Mouse (Mus musculus) stomach, postnatal 0 days (tissue): Measurements from ENCODE around the gene Gm8369. TPM values are rescaled to one million over a fixed set of nuclear protein-coding genes. Genes with fewer than 3 reads are reported as not detected.
"Not testable (repeated sequence)": the region's sequence is repeated elsewhere in the genome, so short reads cannot be mapped to it uniquely, and the experiment has no call there.

Experiments used
- ATAC-seq: fragments of 200-750 bp; cut with Nextera tagmentation; 2 replicates; pipeline ENCODE4 v1.8.0; 2017; ENCODE audit not compliant: low FRiP score, low TSS enrichment
- DNase-seq: peaks from one replicate; pipeline ENCODE4 v3.0.0-alpha.2; 2016; ENCODE audit warnings: low spot score
- H3K27ac ChIP-seq: fragments of 300-500 bp; sonication (generic); replicated peaks from 2 replicates; pipeline ENCODE4 v1.5.1; 2014; ENCODE audit warnings: mild to moderate bottlenecking, control low read depth
- H3K27me3 ChIP-seq: fragments of 300-500 bp; sonication (generic); 2 replicates; pipeline ENCODE4 v1.6.1; 2014; ENCODE audit warnings: low read length; ENCODE audit not compliant: control insufficient read depth, insufficient read depth
- H3K36me3 ChIP-seq: fragments of 300-500 bp; sonication (generic); 2 replicates; pipeline ENCODE4 v1.6.1; 2014; ENCODE audit warnings: low read length, mixed read lengths; ENCODE audit not compliant: control insufficient read depth, insufficient read depth
- H3K4me1 ChIP-seq: fragments of 300-500 bp; sonication (generic); replicated peaks from 2 replicates; pipeline ENCODE4 v1.6.1; 2014; ENCODE audit warnings: antibody characterized with exemption; ENCODE audit not compliant: control insufficient read depth, insufficient read depth
- H3K4me2 ChIP-seq: fragments of 300-500 bp; sonication (generic); replicated peaks from 2 replicates; pipeline ENCODE4 v1.6.1; 2014; ENCODE audit warnings: low read depth, mild to moderate bottlenecking, control low read depth, moderate library complexity
- H3K4me3 ChIP-seq: fragments of 300-500 bp; sonication (generic); 2 replicates; pipeline ENCODE4 v1.5.1; 2014; ENCODE audit warnings: low read depth, low read length, control low read depth
- H3K9ac ChIP-seq: fragments of 300-500 bp; sonication (generic); 2 replicates; pipeline ENCODE4 v1.6.1; 2014; ENCODE audit warnings: mild to moderate bottlenecking, low read length, control low read depth, mixed read lengths
- H3K9me3 ChIP-seq: fragments of 300-500 bp; sonication (generic); 2 replicates; pipeline ENCODE4 v1.6.1; 2016; ENCODE audit warnings: low read length; ENCODE audit not compliant: control insufficient read depth
- CTCF ChIP-seq: IDR thresholded peaks from 2 replicates; pipeline ENCODE4 v1.5.1; 2016; ENCODE audit warnings: antibody characterized with exemption, low read depth, mild to moderate bottlenecking, moderate library complexity
- EP300 ChIP-seq: optimal IDR thresholded peaks from 2 replicates; pipeline ENCODE3; 2016; ENCODE audit warnings: antibody characterized with exemption
- WGBS: fragments of 180-500 bp; shearing (Covaris S2); extraction: QIAGEN DNeasy Blood & Tissue Kit; methylation state at CpG from one replicate; pipeline ENCODE4 v1.1.7; 2014; 5-methylcytosine and 5-hydroxymethylcytosine counted together
- polyA plus RNA-seq: library from polyadenylated mRNA; unstranded; fragments of >200 nt; fragmentation: Nextera tagmentation; extraction: Ambion mirVana; gene quantifications from 2 replicates; pipeline ENCODE4 v1.2.1, GENCODE M21; 2015

The Gm8369 gene
- polyA plus RNA-seq, 1 experiment from 2014 or later, result 0.19 TPM

- no peaks in the 10 kb centered on the region for H3K4me1 ChIP-seq
- no peak overlapping the region for H3K4me2 ChIP-seq
- no peak for DNase-seq
- no peak overlapping the region for H3K9ac ChIP-seq
- no peak overlapping the region for H3K27ac ChIP-seq
- no peak for ATAC-seq
- H3K4me3 ChIP-seq, result no peak overlapping the region
- no peaks in the 10 kb centered on the region for H3K36me3 ChIP-seq
- TF ChIP-seq CTCF (no peak), EP300 (no peak)
- H3K9me3 ChIP-seq, result no peaks in the 10 kb centered on the region
- 91% methylated on average over 1 of the region's 1 CpGs for WGBS
- H3K27me3 ChIP-seq, result no peaks in the 10 kb centered on the region
These were observed 15.1 kb downstream of the Gm8369 start for GRCm38 (mm10) chr19:11500796-11501195.

- H3K27ac ChIP-seq, result no peak overlapping the region
- no peaks in the 10 kb centered on the region for H3K9me3 ChIP-seq
- TF ChIP-seq CTCF (no peak), EP300 (no peak)
These were observed 15.6 kb downstream of the Gm8369 start for GRCm38 (mm10) chr19:11501326-11501725.

DNA sequence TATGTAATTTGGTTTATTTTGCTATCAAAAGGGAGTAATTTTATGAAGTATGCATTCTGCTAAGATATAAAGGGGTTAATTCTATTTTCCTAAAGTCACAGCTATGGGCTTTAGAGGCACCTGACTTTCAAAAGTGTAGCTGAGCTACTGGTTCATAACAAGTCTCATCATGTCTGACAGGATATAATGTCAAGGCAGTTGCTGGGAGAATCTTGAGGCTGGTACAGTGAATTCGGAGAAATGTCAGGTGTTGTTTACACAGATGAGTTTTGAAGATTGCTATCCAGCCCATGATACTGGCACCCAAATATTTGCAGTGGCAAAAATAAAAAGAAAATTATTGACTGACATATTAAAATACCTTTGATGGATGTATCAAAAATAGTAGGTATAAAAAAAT, 19.1 kb downstream of the Gm8369 start:
- H3K27ac ChIP-seq, result no peak overlapping the region
- H3K4me3 ChIP-seq, result no peak overlapping the region
- H3K4me2 ChIP-seq, result no peak overlapping the region
- 44% methylated on average over 1 of the region's 1 CpGs for WGBS
- no peaks in the 10 kb centered on the region for H3K27me3 ChIP-seq
- no peaks in the 10 kb centered on the region for H3K4me1 ChIP-seq
- H3K9ac ChIP-seq, result no peak overlapping the region
- DNase-seq (no peak), ATAC-seq (no peak)
- TF ChIP-seq EP300 (no peak), CTCF (no peak)
- H3K9me3 ChIP-seq, result no peaks in the 10 kb centered on the region
- no peaks in the 10 kb centered on the region for H3K36me3 ChIP-seq

More at GRCm38 (mm10) chr19:11501326-11501725, 15.6 kb downstream of the Gm8369 start:
- H3K4me3 ChIP-seq, result no peak overlapping the region
- H3K9ac ChIP-seq, result no peak overlapping the region
- H3K27me3 ChIP-seq, result no peaks in the 10 kb centered on the region
- no peaks in the 10 kb centered on the region for H3K36me3 ChIP-seq
- ATAC-seq (no peak), DNase-seq (no peak)
- no peak overlapping the region for H3K4me2 ChIP-seq
- 87% methylated on average over 4 of the region's 4 CpGs for WGBS
- H3K4me1 ChIP-seq, result no peaks in the 10 kb centered on the region

GRCm38 (mm10) chr19:11513458-11513857, 27.7 kb downstream of the Gm8369 start:
- Histone ChIP-seq H3K9ac (no peak overlapping the region), H3K9me3 (no peaks in the 10 kb centered on the region), H3K27ac (no peak overlapping the region), H3K4me2 (no peak overlapping the region), H3K4me3 (no peak overlapping the region), H3K4me1 (no peaks in the 10 kb centered on the region), H3K36me3 (no peaks in the 10 kb centered on the region), H3K27me3 (no peaks in the 10 kb centered on the region)
- DNase-seq (no peak), ATAC-seq (no peak)
- 61% methylated on average over 1 of the region's 1 CpGs for WGBS
- TF ChIP-seq CTCF, result no peak
- no peak for TF ChIP-seq EP300

GRCm38 (mm10) chr19:11516246-11516645, 30.5 kb downstream of the Gm8369 start, which contains the start of gene Ms4a6b:
Gene Ms4a6b, plus strand, starts transcription at chr19:11516512.
- ATAC-seq (no peak), DNase-seq (no peak)
- Histone ChIP-seq H3K4me2 (no peak within 1 kb of the TSS), H3K36me3 (no peaks in the 10 kb centered on the region), H3K4me1 (no peaks in the 10 kb centered on the region), H3K4me3 (no peak within 1 kb of the TSS), H3K9ac (no peak within 1 kb of the TSS), H3K27me3 (no peaks in the 10 kb centered on the region), H3K9me3 (no peaks in the 10 kb centered on the region), H3K27ac (no peak within 1 kb of the TSS)
- no peak for TF ChIP-seq EP300
- TF ChIP-seq CTCF, result no peak

GRCm38 (mm10) chr19:11516845-11517244, 31.1 kb downstream of the Gm8369 start:
- Histone ChIP-seq H3K27me3 (no peaks in the 10 kb centered on the region), H3K9ac (no peak overlapping the region), H3K4me1 (no peaks in the 10 kb centered on the region), H3K36me3 (no peaks in the 10 kb centered on the region), H3K4me2 (no peak overlapping the region), H3K27ac (no peak overlapping the region), H3K9me3 (no peaks in the 10 kb centered on the region), H3K4me3 (no peak overlapping the region)
- DNase-seq (no peak), ATAC-seq (no peak)
- WGBS, result 42% methylated on average over 4 of the region's 4 CpGs
- TF ChIP-seq EP300 (no peak), CTCF (no peak)

- not testable (repeated sequence) for H3K36me3 ChIP-seq, H3K9me3 ChIP-seq, H3K27ac ChIP-seq, H3K9ac ChIP-seq, DNase-seq, H3K4me3 ChIP-seq, H3K4me1 ChIP-seq, ATAC-seq, H3K27me3 ChIP-seq, H3K4me2 ChIP-seq
- 32% methylated on average over 1 of the region's 1 CpGs for WGBS
These were observed 31.6 kb downstream of the Gm8369 start for GRCm38 (mm10) chr19:11517373-11517772.

DNA sequence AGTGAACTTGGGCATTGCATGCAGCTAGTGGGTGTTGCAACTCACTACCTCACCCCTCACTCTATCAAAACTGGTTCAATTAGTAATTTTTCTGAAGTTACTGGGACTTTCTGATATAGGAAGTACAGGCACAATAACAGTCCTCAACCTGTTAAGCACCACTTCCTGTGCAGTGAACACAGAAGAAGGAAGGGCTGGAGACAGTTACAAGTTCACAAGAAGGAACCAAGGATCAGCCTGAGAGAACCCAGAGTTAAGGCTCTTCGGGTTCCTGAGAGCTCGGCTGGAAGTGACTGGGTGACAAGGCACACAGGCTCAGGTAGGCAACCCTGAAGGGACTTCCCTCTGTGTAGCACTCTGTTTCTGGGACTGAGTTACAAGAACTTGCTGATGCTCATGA, 32.6 kb downstream of the Gm8369 start:
- not testable (repeated sequence) for H3K9ac ChIP-seq, H3K4me2 ChIP-seq, H3K36me3 ChIP-seq, H3K27me3 ChIP-seq, H3K9me3 ChIP-seq, DNase-seq, H3K4me1 ChIP-seq, ATAC-seq, H3K4me3 ChIP-seq, H3K27ac ChIP-seq
- 71% methylated on average over 2 of the region's 2 CpGs for WGBS
